Mouse (Mus musculus): Measurements from ENCODE around the gene Rbfox1.

DNA sequence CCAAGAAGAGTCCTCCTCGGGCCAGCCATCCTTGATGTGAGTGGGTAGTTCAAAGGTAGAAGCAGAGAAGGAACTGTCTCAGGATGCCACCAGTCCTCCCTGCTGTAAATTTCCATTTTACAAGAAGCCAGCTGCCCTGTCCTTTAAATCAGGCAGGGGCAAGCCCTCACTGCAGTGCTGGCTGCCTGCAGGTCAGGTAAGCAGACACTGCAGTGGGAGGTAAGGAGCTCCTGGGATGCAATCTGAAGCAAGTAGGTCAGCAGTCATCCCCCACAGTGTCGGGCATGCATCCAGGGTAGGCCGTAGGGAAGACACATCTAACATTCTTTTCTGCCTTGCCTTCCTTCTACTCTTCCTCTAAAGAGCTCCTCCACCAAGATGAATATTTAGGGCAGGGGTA, 1444.0 kb downstream of the Rbfox1 start:
- TF ChIP-seq CTCF (IDR thresholded peaks at IDR 0.05) (no peak), POLR2A (IDR thresholded peaks at IDR 0.05; ENCODE audit: insufficient read depth, low read depth, low read length) (no peak)
